Mouse (Mus musculus) C2C12 (cell line): ENCODE measurements around the gene Timm44. TPM values are rescaled to one million over a fixed set of nuclear protein-coding genes. Genes with fewer than 3 reads are reported as not detected.
A peak's percentile ranks its signal among the peaks of the same experiment; 100 is the strongest.

Experiments used
- H3K27me3 ChIP-seq: one replicate; pipeline ENCODE4 v1.6.1; 2011; ENCODE audit not compliant: control insufficient read depth, insufficient read depth, insufficient read length
- H3K36me3 ChIP-seq: one replicate; pipeline ENCODE4 v1.6.1; 2011; ENCODE audit not compliant: control insufficient read depth, insufficient read depth
- H3K4me3 ChIP-seq: one replicate; pipeline ENCODE4 v1.5.1; 2011; ENCODE audit warnings: mild to moderate bottlenecking, control low read depth; ENCODE audit not compliant: poor library complexity, insufficient read depth, severe bottlenecking
- H3K79me2 ChIP-seq: one replicate; pipeline ENCODE4 v1.6.1; 2011; ENCODE audit not compliant: control insufficient read depth, insufficient read depth
- H3K79me3 ChIP-seq: one replicate; pipeline ENCODE4 v1.6.1; 2011; ENCODE audit warnings: low read depth, control low read depth
- H3ac ChIP-seq: one replicate; pipeline ENCODE3; 2011; ENCODE audit warnings: low read depth; ENCODE audit not compliant: control insufficient read depth, insufficient read length
- CEBPB ChIP-seq: IDR thresholded peaks from one replicate; pipeline ENCODE4 v1.6.1; 2011; ENCODE audit warnings: low read depth, mild to moderate bottlenecking, control low read depth, moderate library complexity
- CTCF ChIP-seq: IDR thresholded peaks from one replicate; pipeline ENCODE4 v1.5.1; 2011; ENCODE audit not compliant: control insufficient read depth, insufficient read depth, insufficient read length
- FOSL1 ChIP-seq: IDR thresholded peaks from one replicate; pipeline ENCODE4 v1.8.0; 2011; ENCODE audit warnings: mild to moderate bottlenecking, low read length; ENCODE audit not compliant: poor library complexity, insufficient read depth, severe bottlenecking
- MAX ChIP-seq: IDR thresholded peaks from one replicate; pipeline ENCODE4 v1.6.1; 2011; ENCODE audit warnings: mild to moderate bottlenecking, control low read depth
- MYOD1 ChIP-seq: IDR thresholded peaks from one replicate; pipeline ENCODE4 v1.6.1; 2011; ENCODE audit warnings: low read depth; ENCODE audit not compliant: control insufficient read depth, insufficient read length
- MYOG ChIP-seq: IDR thresholded peaks from one replicate; pipeline ENCODE4 v1.6.1; 2011; ENCODE audit not compliant: control insufficient read depth, insufficient read length; ENCODE audit errors: extremely low read depth
- USF1 ChIP-seq: IDR thresholded peaks from one replicate; pipeline ENCODE4 v1.6.1; 2011; ENCODE audit warnings: low read depth, mild to moderate bottlenecking, control low read depth, moderate library complexity
- polyA plus RNA-seq: library from polyadenylated mRNA; unstranded; fragments of >200 nt; fragmentation: generic; extraction: Trizol; gene quantifications from one replicate; pipeline ENCODE4 v1.2.1, GENCODE M21; 2012; ENCODE audit warnings: missing spikeins

Timm44 gene
- polyA plus RNA-seq, 1 experiment: 38.0 TPM

DNA sequence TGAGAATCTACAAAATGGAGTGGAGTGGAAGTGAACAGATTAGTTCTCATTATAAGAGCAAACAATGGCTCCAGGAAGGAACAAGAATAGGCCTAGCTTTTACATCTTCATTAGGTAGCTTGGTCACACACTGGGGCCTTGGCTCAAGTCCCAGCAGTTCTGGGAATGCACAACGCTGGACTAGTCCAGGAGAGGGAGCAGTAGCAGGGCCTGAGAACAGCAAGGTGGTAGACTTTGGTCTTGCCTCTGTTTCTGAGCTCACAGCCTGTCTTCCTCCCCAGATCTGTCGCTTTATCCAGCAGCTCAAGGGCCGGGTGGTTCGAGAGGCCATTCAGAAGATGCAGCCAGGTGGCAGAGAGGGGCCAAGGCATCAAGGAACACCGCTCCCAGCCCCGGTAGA lies 21.7 kb downstream of the Timm44 start:
- Histone ChIP-seq H3K27me3 (no peaks in the 10 kb centered on the region), H3K4me3 (no peak overlapping the region), H3ac (no peak overlapping the region), H3K36me3 (peaks cover 27% of the 10 kb centered on the region), H3K79me3 (peaks cover 11% of the 10 kb centered on the region), H3K79me2 (peaks cover 21% of the 10 kb centered on the region)
- TF ChIP-seq FOSL1 (no peak), CTCF (no peak)

DNA sequence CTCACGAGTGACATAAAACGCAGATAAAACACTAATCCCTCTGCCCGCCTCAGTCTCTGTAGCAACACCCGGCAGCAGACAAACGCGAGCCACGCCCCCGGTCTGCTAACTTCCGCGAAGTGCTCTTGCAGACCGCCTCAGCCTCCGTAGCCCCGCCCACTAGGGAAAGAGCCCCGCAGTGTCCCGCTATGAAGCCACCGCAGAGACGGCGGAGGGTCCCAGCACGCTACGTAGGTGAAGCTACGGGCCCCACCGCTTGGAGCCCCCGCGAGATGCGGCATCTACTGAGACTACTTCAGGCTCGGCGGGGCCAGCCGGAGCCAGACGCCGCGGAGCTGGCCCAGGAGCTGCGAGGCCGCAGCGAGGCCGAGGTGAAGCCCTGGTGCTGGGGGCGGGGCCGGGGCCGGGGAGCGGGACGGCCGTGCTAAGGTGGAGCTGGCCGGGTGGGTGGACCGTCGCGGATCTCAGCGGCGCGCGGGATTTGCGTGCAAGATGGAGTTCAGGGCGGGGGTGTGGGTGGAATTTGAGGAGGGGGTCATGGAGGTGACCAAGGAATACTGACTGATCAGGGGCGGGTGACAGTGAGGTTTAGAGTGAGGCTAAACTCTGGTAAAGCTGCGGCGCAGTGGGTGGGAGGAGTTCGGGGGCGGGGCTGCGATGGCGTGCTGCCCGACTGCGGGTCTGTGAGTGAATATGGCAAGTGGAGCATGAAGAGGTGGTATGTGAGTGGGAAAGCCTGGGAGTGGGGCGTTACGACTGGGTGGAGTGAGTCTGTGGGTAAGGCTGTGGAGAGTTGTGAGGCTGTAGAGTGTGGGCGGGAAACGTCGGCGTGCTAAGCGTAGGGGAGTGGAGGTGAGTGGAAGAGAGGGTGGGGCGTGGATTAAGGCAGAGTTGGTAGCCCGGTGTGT lies 22.5 kb downstream of the Timm44 start, which contains the start of gene Snapc2:
TSS of gene Snapc2 (plus strand) at position 147 of the 908 bp plus-strand sequence.
- Histone ChIP-seq H3K36me3 (peaks cover 30% of the 10 kb centered on the region), H3K79me3 (peaks cover 11% of the 10 kb centered on the region), H3K79me2 (peaks cover 21% of the 10 kb centered on the region), H3K27me3 (no peaks in the 10 kb centered on the region), H3K4me3 (peak within 1 kb of the TSS; percentile 52), H3ac (peak within 1 kb of the TSS; percentile 97)
- TF ChIP-seq CTCF: no peak
- TF ChIP-seq USF1: no peak
- TF ChIP-seq FOSL1: no peak
- peak; percentile 69 for TF ChIP-seq MAX

DNA sequence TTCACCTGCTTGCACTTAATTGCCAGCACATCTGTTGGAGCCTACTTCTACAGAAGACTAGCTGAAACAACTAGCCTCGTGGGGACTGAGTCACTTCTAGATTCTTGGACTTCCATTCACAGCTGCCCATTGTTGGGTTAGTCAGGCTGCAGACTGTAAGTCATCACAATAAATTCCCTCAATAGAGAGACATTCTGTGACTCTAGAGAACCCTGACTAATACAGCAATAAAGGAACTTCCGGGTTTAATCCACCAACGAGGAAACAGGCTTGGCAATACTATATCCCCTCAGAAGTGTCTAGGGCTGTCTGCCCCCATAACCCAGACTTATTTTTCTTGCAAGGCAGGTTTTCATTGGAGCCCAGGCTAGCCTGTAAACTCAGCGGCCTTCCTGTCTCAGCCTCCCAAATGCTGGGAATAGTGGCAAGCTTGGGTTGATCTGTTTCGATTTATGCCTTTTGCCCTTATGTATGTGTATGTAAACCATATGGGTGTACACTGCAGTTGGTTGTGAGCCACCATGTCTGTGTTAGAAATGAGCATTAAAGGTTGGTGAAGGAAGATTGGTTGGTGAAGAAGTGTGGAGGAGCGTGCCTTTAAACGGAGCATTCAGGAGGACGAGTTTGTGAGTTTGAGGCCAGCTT lies 23.5 kb downstream of the Timm44 start:
- Histone ChIP-seq H3K27me3 (no peaks in the 10 kb centered on the region), H3ac (peak overlapping the region; percentile 25), H3K36me3 (peaks cover 31% of the 10 kb centered on the region), H3K4me3 (peak overlapping the region; percentile 52), H3K79me3 (peaks cover 11% of the 10 kb centered on the region), H3K79me2 (peaks cover 21% of the 10 kb centered on the region)
- TF ChIP-seq MYOD1 (no peak), FOSL1 (no peak), CEBPB (no peak), CTCF (no peak), MYOG (no peak), MAX (no peak), USF1 (no peak)

DNA sequence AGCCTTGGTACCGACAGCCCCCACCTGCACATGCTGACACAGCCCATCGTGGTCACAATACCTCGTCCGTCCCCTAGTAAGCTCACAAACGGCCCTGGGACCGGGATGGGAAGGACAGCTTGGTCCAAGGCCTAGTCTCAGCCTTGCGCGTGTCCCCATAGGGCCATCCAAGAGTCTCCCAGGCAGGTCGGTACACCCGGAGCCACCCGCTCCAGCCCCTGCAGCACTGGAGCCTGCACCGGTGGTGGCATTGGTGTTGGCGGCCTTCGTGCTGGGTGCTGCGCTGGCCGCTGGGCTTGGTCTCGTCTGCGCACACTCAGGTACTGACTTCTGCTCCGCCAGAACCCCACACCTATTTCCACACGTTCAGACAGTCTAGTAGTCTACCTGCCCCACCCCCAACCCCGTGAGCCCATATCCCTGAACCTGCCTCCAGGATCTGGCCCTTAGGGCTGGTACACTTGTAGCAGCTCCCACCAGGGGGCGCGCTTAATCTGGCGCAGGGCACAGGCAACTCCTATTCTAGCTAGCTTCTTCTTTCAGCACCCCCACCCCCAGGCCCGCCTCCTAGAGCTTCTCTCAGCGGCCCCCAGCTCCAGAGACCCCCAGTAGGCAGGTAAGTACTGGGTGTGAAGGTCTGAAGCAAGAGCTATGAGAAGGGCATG lies 25.3 kb downstream of the Timm44 start:
- peaks cover 22% of the 10 kb centered on the region for H3K36me3 ChIP-seq
- TF ChIP-seq MYOG (no peak), USF1 (no peak), CTCF (peak; percentile 80), FOSL1 (no peak), MYOD1 (no peak), CEBPB (no peak), MAX (no peak)
- no peak overlapping the region for H3ac ChIP-seq
- H3K4me3 ChIP-seq: no peak overlapping the region
- H3K79me2 ChIP-seq: peaks cover 21% of the 10 kb centered on the region
- peaks cover 11% of the 10 kb centered on the region for H3K79me3 ChIP-seq
- no peaks in the 10 kb centered on the region for H3K27me3 ChIP-seq

DNA sequence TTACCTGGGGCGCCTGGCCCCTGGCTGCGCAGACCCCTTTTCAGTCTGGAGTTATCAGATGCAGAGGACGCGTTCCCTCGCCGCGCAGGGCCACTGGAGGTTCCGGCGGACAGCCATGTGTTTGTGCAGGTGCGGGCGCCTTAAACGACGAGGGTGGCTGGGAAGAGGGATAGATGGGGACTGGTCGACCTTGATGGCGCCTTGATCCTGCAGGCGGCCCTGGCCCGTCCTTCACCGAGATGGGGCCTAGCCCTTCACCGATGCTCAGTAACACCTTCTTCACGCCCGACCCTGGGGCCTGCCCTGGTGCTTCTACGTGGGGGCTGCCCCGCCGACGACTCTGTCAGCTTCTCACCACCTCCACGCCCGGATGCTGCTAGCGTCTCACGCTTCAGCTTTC lies 26.5 kb downstream of the Timm44 start:
- no peak overlapping the region for H3K4me3 ChIP-seq
- H3ac ChIP-seq: no peak overlapping the region
- TF ChIP-seq MYOD1 (no peak), CEBPB (no peak), MAX (no peak), MYOG (no peak), FOSL1 (no peak), USF1 (no peak), CTCF (no peak)
- H3K79me2 ChIP-seq: peaks cover 10% of the 10 kb centered on the region
- H3K27me3 ChIP-seq: no peaks in the 10 kb centered on the region
- H3K36me3 ChIP-seq: peaks cover 23% of the 10 kb centered on the region
- peaks cover 8% of the 10 kb centered on the region for H3K79me3 ChIP-seq
